Mouse (Mus musculus): ENCODE results near the gene Smc4. TPM values are rescaled to one million over a fixed set of nuclear protein-coding genes. Genes with fewer than 3 reads are reported as not detected.
A peak's percentile ranks its signal among the peaks of the same experiment; 100 is the strongest.

The Smc4 gene
- polyA plus RNA-seq, 1 experiment from 2014 or later: 209 TPM

DNA sequence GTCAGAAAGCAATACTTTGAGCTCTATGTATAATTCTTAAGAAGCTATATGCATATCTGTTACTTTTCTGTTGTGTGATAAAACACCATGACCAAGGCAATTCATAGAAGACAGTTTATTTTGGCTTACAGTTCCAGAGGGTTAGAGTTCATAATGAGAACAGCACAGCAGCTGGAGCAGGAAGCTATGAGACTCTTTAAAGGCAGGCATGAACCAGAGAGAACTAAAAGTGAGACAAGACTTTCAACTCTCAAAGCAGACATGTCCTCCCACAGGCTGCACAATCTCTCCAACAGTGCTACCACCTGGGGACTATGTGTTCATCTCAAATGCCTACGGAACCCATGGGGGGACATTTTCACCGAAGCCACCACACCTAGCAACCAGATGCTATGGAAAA lies 35.6 kb downstream of the Smc4 start:
- no peaks in the 10 kb centered on the region for H3K27me3 ChIP-seq (ENCODE audit: control insufficient read depth, insufficient read depth, low read length)
- 0 out of 2 replicates have a peak, but pooled peaks cover 3% of the 10 kb centered on the region for H3K4me1 ChIP-seq (ENCODE audit: control insufficient read depth, insufficient read depth, low read length)
- H3K4me3 ChIP-seq (ENCODE audit: low read depth, low read length): no peak overlapping the region
- peaks cover 16% of the 10 kb centered on the region; the same call in 1 of the 2 replicates for H3K36me3 ChIP-seq (ENCODE audit: control insufficient read depth, insufficient read depth, low read length)
- no peak for ATAC-seq (ENCODE audit: insufficient number of reproducible peaks, low FRiP score, low TSS enrichment, low read depth)
- H3K9ac ChIP-seq (ENCODE audit: low read length): no peak overlapping the region; the same call in 1 of the 2 replicates
- no peak overlapping the region for H3K4me2 ChIP-seq (ENCODE audit: low read depth, severe bottlenecking)
- no peak overlapping the region for H3K27ac ChIP-seq (replicated peaks; ENCODE audit: low read depth, low read length)
- no peak for DNase-seq (ENCODE audit: low spot score)
- no peaks in the 10 kb centered on the region for H3K9me3 ChIP-seq (ENCODE audit: control insufficient read depth, low read length)
- whole genome bisulfite sequencing: 97% methylated on average over 2 of the region's 2 CpGs

DNA sequence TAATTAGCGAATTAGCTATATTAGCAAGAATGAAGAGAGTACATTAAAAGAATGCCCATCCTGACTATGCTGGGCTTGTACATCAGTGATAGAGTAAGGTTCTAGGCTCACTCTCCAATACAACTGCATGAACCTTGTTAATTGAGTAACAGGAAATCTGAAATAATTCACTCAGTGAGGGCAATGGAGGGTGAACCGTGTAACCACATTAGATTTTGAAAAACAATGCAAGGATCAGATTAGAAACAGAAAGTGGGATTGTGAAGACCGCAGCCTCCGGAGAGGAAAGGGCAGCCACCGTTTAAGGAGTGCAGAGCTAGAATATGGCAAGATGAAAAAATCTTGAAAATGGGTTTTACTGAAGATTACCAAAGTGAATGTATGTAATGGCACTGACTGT lies 36.8 kb downstream of the Smc4 start:
- H3K9me3 ChIP-seq (ENCODE audit: control insufficient read depth, low read length): no peaks in the 10 kb centered on the region
- no peak overlapping the region for H3K27ac ChIP-seq (replicated peaks; ENCODE audit: low read depth, low read length)
- ATAC-seq (ENCODE audit: insufficient number of reproducible peaks, low FRiP score, low TSS enrichment, low read depth): no peak
- peak overlapping the region; percentile 27; the same call in 1 of the 2 replicates for H3K4me2 ChIP-seq (ENCODE audit: low read depth, severe bottlenecking)
- 0 out of 2 replicates have a peak, but pooled peaks cover 7% of the 10 kb centered on the region for H3K4me1 ChIP-seq (ENCODE audit: control insufficient read depth, insufficient read depth, low read length)
- DNase-seq (ENCODE audit: low spot score): no peak
- H3K36me3 ChIP-seq (ENCODE audit: control insufficient read depth, insufficient read depth, low read length): peaks cover 16% of the 10 kb centered on the region; the same call in 1 of the 2 replicates
- 82% methylated on average over 5 of the region's 5 CpGs for WGBS
- H3K27me3 ChIP-seq (ENCODE audit: control insufficient read depth, insufficient read depth, low read length): no peaks in the 10 kb centered on the region
- no peak overlapping the region for H3K4me3 ChIP-seq (ENCODE audit: low read depth, low read length)
- no peak overlapping the region for H3K9ac ChIP-seq (ENCODE audit: low read length)

DNA sequence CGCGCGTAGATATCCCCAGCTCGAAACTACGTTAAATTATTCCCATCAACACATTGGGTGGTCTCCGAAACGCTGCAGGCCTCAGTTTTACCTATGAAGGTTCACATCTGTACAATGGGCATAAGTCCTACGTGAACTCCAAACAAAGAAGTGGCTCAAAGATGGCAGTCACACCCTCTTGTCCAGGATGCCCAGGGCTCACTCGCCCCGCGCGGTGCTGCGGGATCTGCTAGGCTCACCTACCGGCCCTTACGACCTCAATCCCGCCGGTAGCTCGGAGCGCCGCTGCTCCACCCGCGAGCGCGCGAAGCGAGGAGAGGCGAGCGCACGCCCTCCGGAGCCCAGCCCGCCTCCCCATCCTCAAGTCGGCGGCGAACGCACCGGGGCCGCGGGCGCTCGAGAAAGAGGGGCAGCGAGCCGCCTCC lies 39.6 kb downstream of the Smc4 start:
- peak overlapping the region; percentile 96 for H3K9ac ChIP-seq (ENCODE audit: low read length)
- peaks cover 11% of the 10 kb centered on the region; the same call in 1 of the 2 replicates for H3K36me3 ChIP-seq (ENCODE audit: control insufficient read depth, insufficient read depth, low read length)
- DNase-seq (ENCODE audit: low spot score) (peak; percentile 78), ATAC-seq (ENCODE audit: insufficient number of reproducible peaks, low FRiP score, low TSS enrichment, low read depth) (peak; percentile 22)
- peak overlapping the region; percentile 47 for H3K4me2 ChIP-seq (ENCODE audit: low read depth, severe bottlenecking)
- H3K27me3 ChIP-seq (ENCODE audit: control insufficient read depth, insufficient read depth, low read length): no peaks in the 10 kb centered on the region
- H3K4me3 ChIP-seq (ENCODE audit: low read depth, low read length): peak overlapping the region; percentile 79
- 0 out of 2 replicates have a peak, but pooled peaks cover 7% of the 10 kb centered on the region for H3K4me1 ChIP-seq (ENCODE audit: control insufficient read depth, insufficient read depth, low read length)
- WGBS: under 1% methylated on average over 29 of the region's 42 CpGs
- H3K27ac ChIP-seq (replicated peaks; ENCODE audit: low read depth, low read length): peak overlapping the region; percentile 75
- no peaks in the 10 kb centered on the region for H3K9me3 ChIP-seq (ENCODE audit: control insufficient read depth, low read length)

DNA sequence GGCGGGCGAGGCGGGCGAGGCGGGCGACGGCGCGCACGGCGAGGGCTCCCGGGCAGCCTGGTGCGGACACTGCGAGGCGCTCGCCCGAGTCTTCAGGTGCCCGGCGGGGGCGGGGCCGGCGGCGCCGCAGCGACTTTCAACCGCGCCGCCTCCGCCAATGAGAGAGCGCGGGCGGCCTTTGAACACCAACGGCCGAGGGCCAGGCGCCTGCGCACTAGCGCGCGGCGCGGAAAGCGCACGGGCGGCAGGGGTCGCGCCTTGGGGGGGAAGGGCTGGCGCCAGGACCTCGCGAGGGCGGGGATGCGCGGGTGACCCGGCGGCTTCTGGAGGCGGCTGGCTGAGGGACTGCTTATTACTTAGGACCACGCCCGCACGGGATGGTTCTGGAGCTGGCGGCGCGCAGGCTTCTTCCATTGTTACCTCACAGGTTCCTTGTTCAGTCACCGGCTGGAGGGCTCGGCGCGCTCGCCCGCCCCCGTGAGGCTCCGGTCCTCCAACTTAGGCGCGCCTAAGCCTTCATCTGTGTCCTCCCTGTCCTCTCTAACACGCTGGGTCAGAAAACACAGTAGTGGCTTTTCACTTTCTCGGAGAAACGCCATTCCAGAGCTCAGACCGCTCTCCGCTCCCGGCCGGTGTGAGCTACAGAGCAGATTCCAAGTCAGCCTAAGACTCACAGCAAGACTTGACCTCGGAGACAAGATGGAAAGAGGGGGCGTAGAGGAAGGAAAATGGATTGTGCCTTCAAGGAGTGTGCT lies 40.3 kb downstream of the Smc4 start, which contains the start of gene Trim59:
Gene Trim59 (minus strand): TSS at position 111 of the 755 bp plus-strand sequence.
- Histone ChIP-seq H3K9ac (ENCODE audit: low read length) (peak within 1 kb of the TSS; percentile 96), H3K4me1 (ENCODE audit: control insufficient read depth, insufficient read depth, low read length) (0 out of 2 replicates have a peak, but pooled peaks cover 7% of the 10 kb centered on the region), H3K4me2 (ENCODE audit: low read depth, severe bottlenecking) (peak within 1 kb of the TSS; percentile 67), H3K27ac (replicated peaks; ENCODE audit: low read depth, low read length) (peak within 1 kb of the TSS; percentile 92), H3K27me3 (ENCODE audit: control insufficient read depth, insufficient read depth, low read length) (no peaks in the 10 kb centered on the region), H3K36me3 (ENCODE audit: control insufficient read depth, insufficient read depth, low read length) (peaks cover 9% of the 10 kb centered on the region; the same call in 1 of the 2 replicates), H3K4me3 (ENCODE audit: low read depth, low read length) (peak within 1 kb of the TSS; percentile 79), H3K9me3 (ENCODE audit: control insufficient read depth, low read length) (no peaks in the 10 kb centered on the region)
- ATAC-seq (ENCODE audit: insufficient number of reproducible peaks, low FRiP score, low TSS enrichment, low read depth): peak; percentile 95
- DNase-seq (ENCODE audit: low spot score): peak; percentile 96
- WGBS: under 1% methylated on average over 76 of the region's 80 CpGs

DNA sequence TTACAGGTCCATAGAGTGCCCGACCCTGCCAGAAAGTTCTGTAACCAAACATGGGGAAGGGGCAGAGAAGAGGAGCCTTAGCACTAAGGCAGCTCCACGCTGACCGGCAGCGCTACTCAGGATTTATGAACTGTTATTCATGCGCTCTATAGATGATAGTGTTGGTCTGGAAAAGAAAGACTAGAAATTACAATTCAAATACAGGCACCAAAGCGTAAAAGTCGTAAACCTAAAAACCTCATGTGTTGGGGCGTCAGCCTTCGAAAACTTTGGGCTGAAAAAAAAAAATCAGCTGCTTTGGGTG lies 40.8 kb downstream of the Smc4 start:
- H3K9ac ChIP-seq (ENCODE audit: low read length): peak overlapping the region; percentile 96
- 6% methylated on average over 9 of the region's 9 CpGs for WGBS
- peak overlapping the region; percentile 79 for H3K4me3 ChIP-seq (ENCODE audit: low read depth, low read length)
- ATAC-seq (ENCODE audit: insufficient number of reproducible peaks, low FRiP score, low TSS enrichment, low read depth): peak; percentile 7
- H3K4me1 ChIP-seq (ENCODE audit: control insufficient read depth, insufficient read depth, low read length): 0 out of 2 replicates have a peak, but pooled peaks cover 7% of the 10 kb centered on the region
- peak overlapping the region; percentile 92 for H3K27ac ChIP-seq (replicated peaks; ENCODE audit: low read depth, low read length)
- no peaks in the 10 kb centered on the region for H3K9me3 ChIP-seq (ENCODE audit: control insufficient read depth, low read length)
- DNase-seq (ENCODE audit: low spot score): no peak
- no peaks in the 10 kb centered on the region for H3K27me3 ChIP-seq (ENCODE audit: control insufficient read depth, insufficient read depth, low read length)
- peaks cover 5% of the 10 kb centered on the region; the same call in 1 of the 2 replicates for H3K36me3 ChIP-seq (ENCODE audit: control insufficient read depth, insufficient read depth, low read length)
- peak overlapping the region; percentile 67 for H3K4me2 ChIP-seq (ENCODE audit: low read depth, severe bottlenecking)

DNA sequence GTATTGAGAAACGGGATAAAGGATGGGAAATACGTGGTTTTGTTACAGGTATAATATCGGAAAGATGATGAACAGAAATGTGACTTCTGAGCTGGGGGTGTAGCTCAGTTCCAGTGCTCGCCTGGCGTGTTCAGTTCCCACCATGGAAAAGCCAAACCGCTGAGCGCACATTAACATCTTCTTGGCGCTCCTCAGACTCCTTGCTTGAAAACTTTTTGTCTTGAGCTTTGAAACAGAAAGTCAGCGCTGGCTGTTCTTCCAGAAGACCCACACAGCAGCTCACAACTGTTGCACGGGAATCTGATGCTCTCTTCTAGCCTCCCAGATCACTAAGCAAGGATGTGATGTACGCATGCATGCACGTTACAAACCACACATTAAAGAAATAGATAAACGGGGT lies 41.2 kb downstream of the Smc4 start:
- Histone ChIP-seq H3K27ac (replicated peaks; ENCODE audit: low read depth, low read length) (no peak overlapping the region), H3K9me3 (ENCODE audit: control insufficient read depth, low read length) (no peaks in the 10 kb centered on the region)
- no peak for ATAC-seq (ENCODE audit: insufficient number of reproducible peaks, low FRiP score, low TSS enrichment, low read depth)

DNA sequence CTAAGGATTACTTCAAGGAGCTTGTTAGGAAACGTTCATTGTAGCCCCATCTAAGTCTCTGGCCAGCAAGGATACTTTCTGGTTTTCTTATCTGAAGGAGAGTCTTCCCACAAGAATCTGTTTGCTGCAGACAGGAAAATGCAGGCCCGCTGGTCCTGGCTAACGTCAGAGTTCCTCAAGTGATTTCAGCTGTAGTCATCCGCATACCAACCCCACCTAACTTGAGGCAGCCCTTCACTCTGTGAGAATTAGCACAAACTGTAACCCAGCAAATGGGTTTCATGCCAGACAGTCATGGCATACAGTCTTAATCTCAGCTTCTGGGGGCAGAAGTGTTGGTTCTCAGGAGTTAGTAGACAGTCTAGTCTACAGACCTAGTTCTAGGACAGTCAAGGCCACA lies 42.0 kb downstream of the Smc4 start:
- no peak overlapping the region for H3K27ac ChIP-seq (replicated peaks; ENCODE audit: low read depth, low read length)
- no peak overlapping the region for H3K9ac ChIP-seq (ENCODE audit: low read length)
- no peaks in the 10 kb centered on the region for H3K36me3 ChIP-seq (ENCODE audit: control insufficient read depth, insufficient read depth, low read length)
- H3K4me2 ChIP-seq (ENCODE audit: low read depth, severe bottlenecking): no peak overlapping the region
- ATAC-seq (ENCODE audit: insufficient number of reproducible peaks, low FRiP score, low TSS enrichment, low read depth) (no peak), DNase-seq (ENCODE audit: low spot score) (no peak)
- H3K27me3 ChIP-seq (ENCODE audit: control insufficient read depth, insufficient read depth, low read length): no peaks in the 10 kb centered on the region
- H3K4me3 ChIP-seq (ENCODE audit: low read depth, low read length): no peak overlapping the region
- 0 out of 2 replicates have a peak, but pooled peaks cover 4% of the 10 kb centered on the region for H3K4me1 ChIP-seq (ENCODE audit: control insufficient read depth, insufficient read depth, low read length)
- WGBS: 53% methylated on average over 4 of the region's 4 CpGs
- no peaks in the 10 kb centered on the region for H3K9me3 ChIP-seq (ENCODE audit: control insufficient read depth, low read length)

More for the DNA sequence above, 41.2 kb downstream of the Smc4 start:
- WGBS: 23% methylated on average over 13 of the region's 13 CpGs
- no peaks in the 10 kb centered on the region for H3K27me3 ChIP-seq (ENCODE audit: control insufficient read depth, insufficient read depth, low read length)
- DNase-seq (ENCODE audit: low spot score): peak; percentile 48
- H3K36me3 ChIP-seq (ENCODE audit: control insufficient read depth, insufficient read depth, low read length): peaks cover 3% of the 10 kb centered on the region; the same call in 1 of the 2 replicates
- peak overlapping the region; percentile 67 for H3K4me2 ChIP-seq (ENCODE audit: low read depth, severe bottlenecking)
- 0 out of 2 replicates have a peak, but pooled peaks cover 7% of the 10 kb centered on the region for H3K4me1 ChIP-seq (ENCODE audit: control insufficient read depth, insufficient read depth, low read length)
- H3K4me3 ChIP-seq (ENCODE audit: low read depth, low read length): peak overlapping the region; percentile 79
- H3K9ac ChIP-seq (ENCODE audit: low read length): peak overlapping the region; percentile 96

DNA sequence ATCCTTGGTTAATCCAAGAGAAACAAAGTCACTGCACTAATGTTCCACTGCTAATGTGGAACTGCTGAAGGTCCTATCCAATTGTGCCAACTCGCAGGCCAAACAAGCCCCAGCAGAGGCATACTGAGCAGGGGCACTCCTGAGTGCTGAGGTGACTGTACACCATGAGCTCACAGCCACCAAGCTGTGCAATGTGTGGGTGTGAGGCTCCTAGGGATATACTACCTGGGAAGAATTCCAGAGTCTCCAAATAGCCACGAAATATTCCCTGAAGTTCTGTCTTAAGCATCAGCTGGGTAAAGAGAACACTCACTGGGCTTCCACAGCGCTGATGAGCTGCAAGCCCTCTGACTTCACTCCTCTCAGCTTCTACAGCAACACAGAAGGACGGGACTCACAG lies 43.1 kb downstream of the Smc4 start:
- H3K4me2 ChIP-seq (ENCODE audit: low read depth, severe bottlenecking): no peak overlapping the region
- 82% methylated on average over 4 of the region's 4 CpGs for WGBS
- no peaks in the 10 kb centered on the region for H3K36me3 ChIP-seq (ENCODE audit: control insufficient read depth, insufficient read depth, low read length)
- no peak for ATAC-seq (ENCODE audit: insufficient number of reproducible peaks, low FRiP score, low TSS enrichment, low read depth)
- 0 out of 2 replicates have a peak, but pooled peaks cover 4% of the 10 kb centered on the region for H3K4me1 ChIP-seq (ENCODE audit: control insufficient read depth, insufficient read depth, low read length)
- no peak overlapping the region for H3K27ac ChIP-seq (replicated peaks; ENCODE audit: low read depth, low read length)
- no peaks in the 10 kb centered on the region for H3K9me3 ChIP-seq (ENCODE audit: control insufficient read depth, low read length)
- DNase-seq (ENCODE audit: low spot score): no peak
- no peak overlapping the region for H3K4me3 ChIP-seq (ENCODE audit: low read depth, low read length)
- no peaks in the 10 kb centered on the region for H3K27me3 ChIP-seq (ENCODE audit: control insufficient read depth, insufficient read depth, low read length)
- no peak overlapping the region for H3K9ac ChIP-seq (ENCODE audit: low read length)

Data from limb, embryonic 11.5 days (tissue).